Mouse (Mus musculus) thymus, adult 2 months (tissue): ENCODE results near the gene Fam171a2. TPM values are rescaled to one million over a fixed set of nuclear protein-coding genes. Genes with fewer than 3 reads are reported as not detected.

ENCODE experiments used
- DNase-seq: peaks from one replicate; pipeline ENCODE4 v3.0.0; 2021
- H3K27ac ChIP-seq: fragments of 200-500 bp; 2 replicates; pipeline ENCODE4 v1.5.1; 2012; ENCODE audit warnings: low read length, control low read depth; ENCODE audit not compliant: control insufficient read depth, insufficient read depth
- H3K27me3 ChIP-seq: fragments of 200-500 bp; 2 replicates; pipeline ENCODE4 v1.6.1; 2012; ENCODE audit warnings: mild to moderate bottlenecking, low read length, moderate library complexity, mixed read lengths; ENCODE audit not compliant: control insufficient read depth, insufficient read depth
- H3K36me3 ChIP-seq: fragments of 200-500 bp; 2 replicates; pipeline ENCODE4 v1.6.1; 2012; ENCODE audit warnings: mild to moderate bottlenecking, low read length, moderate library complexity; ENCODE audit not compliant: control insufficient read depth, insufficient read depth
- H3K4me1 ChIP-seq: fragments of 200-500 bp; replicated peaks from 2 replicates; pipeline ENCODE4 v1.6.1; 2012; ENCODE audit warnings: low read length; ENCODE audit not compliant: control insufficient read depth, insufficient read depth
- H3K4me3 ChIP-seq: fragments of 200-500 bp; 2 replicates; pipeline ENCODE4 v1.5.1; 2012; ENCODE audit warnings: mild to moderate bottlenecking, low read length, control low read depth, moderate library complexity; ENCODE audit not compliant: control insufficient read depth, insufficient read depth
- CTCF ChIP-seq: fragments of 200-500 bp; IDR thresholded peaks from 2 replicates; pipeline ENCODE4 v1.5.1; 2012; ENCODE audit warnings: mild to moderate bottlenecking, control low read depth, low read length, moderate library complexity, borderline replicate concordance; ENCODE audit not compliant: control insufficient read depth, poor library complexity, insufficient read depth; ENCODE audit errors: extremely low read depth
- POLR2A ChIP-seq: fragments of 200-500 bp; IDR thresholded peaks from 2 replicates; pipeline ENCODE4 v1.6.1; 2012; ENCODE audit warnings: mild to moderate bottlenecking, low read length, control low read depth, moderate library complexity; ENCODE audit not compliant: control insufficient read depth, poor library complexity, insufficient read depth; ENCODE audit errors: extremely low read depth
- WGBS: fragments of 180-500 bp; shearing (Covaris S2); methylation state at CpG from one replicate; pipeline ENCODE4 v1.1.7; 2018; 5-methylcytosine and 5-hydroxymethylcytosine counted together
- polyA plus RNA-seq: library from polyadenylated mRNA; depleted of rRNA; stranded (reverse); fragments of >200 nt; gene quantifications from 2 replicates; pipeline ENCODE4 v1.2.3, GENCODE M21; 2012

Gene Fam171a2
- polyA plus RNA-seq, 1 experiment = 2.6 TPM

DNA sequence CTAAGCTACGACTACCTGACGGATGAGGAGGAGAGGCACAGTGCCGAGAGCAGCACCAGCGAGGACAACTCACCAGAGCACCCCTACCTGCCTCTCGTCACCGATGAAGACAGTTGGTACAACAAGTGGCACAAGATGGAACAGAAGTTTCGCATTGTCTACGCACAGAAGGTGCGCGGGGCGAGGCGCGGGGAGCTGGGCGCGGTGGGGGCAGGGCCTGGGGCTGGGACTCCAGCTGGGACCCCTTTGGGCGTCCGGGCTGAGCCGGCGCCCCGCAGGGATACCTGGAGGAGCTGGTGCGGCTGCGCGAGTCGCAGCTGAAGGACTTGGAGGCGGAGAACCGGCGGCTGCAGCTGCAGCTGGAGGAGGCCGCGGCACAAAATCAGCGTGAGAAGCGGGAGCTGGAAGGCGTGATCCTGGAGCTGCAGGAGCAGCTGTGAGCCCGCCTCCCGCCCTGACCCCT is 47.8 kb downstream of the Fam171a2 start:
- H3K27ac ChIP-seq = no peak overlapping the region
- no peaks in the 10 kb centered on the region for H3K36me3 ChIP-seq
- TF ChIP-seq POLR2A (no peak), CTCF (no peak)
- WGBS = 11% methylated on average over 31 of the region's 34 CpGs
- H3K4me3 ChIP-seq = no peak overlapping the region
- H3K4me1 ChIP-seq = no peaks in the 10 kb centered on the region
- DNase-seq = no peak
- peaks cover 6% of the 10 kb centered on the region; the same call in 1 of the 2 replicates for H3K27me3 ChIP-seq

DNA sequence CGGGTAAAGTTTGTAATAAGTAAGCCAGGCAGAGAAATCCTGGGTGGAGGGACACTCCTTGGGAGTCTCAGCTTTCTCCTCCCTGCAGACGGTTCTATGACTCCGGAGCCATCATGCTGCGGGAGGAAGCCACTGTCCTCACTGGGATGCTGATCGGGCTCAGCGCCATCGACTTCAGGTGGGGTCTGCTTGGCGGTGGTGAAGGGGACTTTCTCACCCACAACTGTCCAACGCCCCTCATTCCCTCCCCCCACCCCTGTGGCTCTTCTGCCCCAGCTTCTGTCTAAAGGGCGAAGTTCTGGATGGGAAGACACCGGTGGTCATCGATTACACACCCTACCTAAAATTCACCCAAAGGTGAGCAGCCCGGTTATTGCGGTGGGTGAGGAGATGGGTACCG is 48.4 kb downstream of the Fam171a2 start:
- H3K27ac ChIP-seq = no peak overlapping the region
- TF ChIP-seq POLR2A (no peak), CTCF (no peak)
- peaks cover 2% of the 10 kb centered on the region for H3K4me1 ChIP-seq
- peaks cover 6% of the 10 kb centered on the region; the same call in 1 of the 2 replicates for H3K27me3 ChIP-seq
- WGBS = 43% methylated on average over 15 of the region's 15 CpGs
- DNase-seq = no peak
- H3K4me3 ChIP-seq = no peak overlapping the region
- no peaks in the 10 kb centered on the region for H3K36me3 ChIP-seq

DNA sequence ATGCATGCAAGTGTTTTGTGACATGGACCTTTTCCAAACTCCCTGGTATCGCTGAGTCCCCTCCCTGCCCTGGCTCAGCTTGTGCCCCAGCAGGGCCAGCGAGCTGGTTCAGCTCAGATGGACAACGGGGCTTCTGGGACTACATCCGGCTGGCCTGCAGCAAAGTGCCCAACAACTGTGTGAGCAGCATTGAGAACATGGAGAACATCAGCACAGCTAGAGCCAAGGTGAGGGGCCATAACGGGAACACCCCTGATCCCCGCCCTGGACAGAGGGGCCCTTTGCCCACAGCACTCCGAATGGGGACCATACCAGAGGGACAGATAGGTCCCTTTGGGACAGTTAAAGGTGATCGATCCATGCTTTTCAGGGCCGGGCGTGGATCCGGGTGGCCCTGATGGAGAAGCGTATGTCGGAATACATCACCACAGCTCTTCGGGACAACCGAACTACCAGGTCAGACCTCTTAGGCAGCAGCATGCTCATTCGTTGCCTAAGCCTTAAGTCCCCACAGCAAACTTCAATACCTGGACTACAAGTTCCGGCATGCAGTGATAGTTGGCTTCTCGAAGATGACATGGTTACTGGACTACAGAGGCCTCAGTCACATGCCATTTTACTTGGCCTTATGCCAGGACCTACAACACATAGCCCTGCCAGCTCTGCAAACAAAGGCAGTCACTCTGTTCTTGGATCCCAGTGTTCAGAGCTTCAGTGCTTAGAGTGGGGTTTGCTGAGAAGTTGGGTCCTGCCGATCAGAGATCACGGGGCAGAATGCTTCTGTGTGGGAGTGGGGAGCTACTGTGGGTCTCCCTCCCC is 49.3 kb downstream of the Fam171a2 start:
- TF ChIP-seq POLR2A = no peak
- no peak for TF ChIP-seq CTCF
- Histone ChIP-seq H3K4me1 (peaks cover 8% of the 10 kb centered on the region), H3K27me3 (peaks cover 6% of the 10 kb centered on the region; the same call in 1 of the 2 replicates), H3K36me3 (no peaks in the 10 kb centered on the region), H3K4me3 (no peak overlapping the region), H3K27ac (no peak overlapping the region)
- DNase-seq = no peak
- 86% methylated on average over 20 of the region's 20 CpGs for WGBS

DNA sequence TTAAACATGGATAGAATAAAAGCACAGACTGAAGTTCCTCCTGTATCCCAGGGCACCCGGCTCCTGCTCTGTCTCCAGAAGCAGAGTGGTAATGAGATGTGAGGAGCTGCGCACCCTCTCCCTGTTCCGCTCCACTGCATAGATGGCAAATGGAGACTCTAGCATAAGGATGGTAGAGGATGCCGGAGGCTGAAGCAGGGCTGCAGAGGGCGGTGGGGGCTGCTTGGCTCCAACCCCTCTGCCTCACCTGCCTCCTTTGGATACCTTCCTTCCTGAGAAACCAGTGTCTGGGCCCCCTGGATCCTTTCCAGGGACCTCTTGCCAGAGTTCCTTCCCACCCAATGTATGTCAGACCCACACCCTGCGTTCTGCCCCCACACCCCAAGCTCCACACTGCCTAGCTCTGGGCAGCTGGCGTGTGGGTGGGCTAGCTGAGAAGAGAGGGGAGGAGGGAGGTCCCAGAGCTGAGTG is 50.8 kb downstream of the Fam171a2 start:
- peaks cover 6% of the 10 kb centered on the region; the same call in 1 of the 2 replicates for H3K27me3 ChIP-seq

DNA sequence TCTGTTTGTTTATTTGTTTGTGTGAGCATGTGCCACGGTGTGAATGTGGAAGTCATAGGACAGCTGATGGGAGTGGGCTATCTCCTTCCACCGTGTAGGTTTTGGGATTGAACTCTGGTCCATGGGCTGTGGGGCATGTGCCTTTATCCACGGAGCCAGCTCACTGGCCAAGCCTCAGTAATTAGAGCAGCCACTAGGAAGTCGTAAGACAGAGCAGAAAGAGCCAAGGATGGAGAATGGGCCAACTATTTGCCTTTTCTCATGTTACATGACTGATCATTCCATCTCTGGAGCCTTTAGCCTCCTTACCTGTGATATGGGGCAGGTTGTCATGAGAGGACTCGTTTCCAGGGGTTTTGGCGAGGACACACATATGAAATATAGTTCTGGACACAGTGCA is 51.2 kb downstream of the Fam171a2 start:
- Histone ChIP-seq H3K4me3 (no peak overlapping the region), H3K36me3 (no peaks in the 10 kb centered on the region), H3K27ac (no peak overlapping the region), H3K27me3 (peaks cover 6% of the 10 kb centered on the region; the same call in 1 of the 2 replicates), H3K4me1 (peaks cover 16% of the 10 kb centered on the region)
- TF ChIP-seq CTCF (no peak), POLR2A (no peak)
- DNase-seq = no peak
- 71% methylated on average over 6 of the region's 6 CpGs for WGBS

More for the DNA sequence above, 50.8 kb downstream of the Fam171a2 start:
- TF ChIP-seq CTCF (no peak), POLR2A (no peak)
- H3K4me3 ChIP-seq = no peak overlapping the region
- H3K27ac ChIP-seq = no peak overlapping the region
- no peak for DNase-seq
- WGBS = 85% methylated on average over 7 of the region's 7 CpGs
- H3K4me1 ChIP-seq = peaks cover 16% of the 10 kb centered on the region
- no peaks in the 10 kb centered on the region for H3K36me3 ChIP-seq

DNA sequence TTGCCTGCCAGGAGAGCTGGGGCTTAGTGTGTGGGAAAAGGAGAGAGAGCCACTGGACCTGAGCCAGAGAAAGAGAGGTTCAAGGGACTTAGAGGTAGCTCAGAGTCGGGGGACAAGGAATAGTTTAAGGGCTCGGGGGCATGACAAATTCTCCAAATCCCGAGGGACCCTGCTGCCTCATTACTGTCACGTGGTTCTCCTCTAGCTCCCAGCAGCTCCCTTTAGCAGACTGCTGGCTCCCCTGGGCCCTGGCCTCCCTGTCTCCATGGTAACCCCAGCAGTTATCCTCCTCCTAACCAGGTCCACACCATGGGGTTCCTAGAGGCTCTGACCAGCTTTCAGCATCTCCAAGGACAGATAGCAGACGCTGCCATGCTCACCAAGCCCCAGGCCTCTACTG is 52.2 kb downstream of the Fam171a2 start:
- TF ChIP-seq POLR2A (no peak), CTCF (no peak)
- no peaks in the 10 kb centered on the region for H3K36me3 ChIP-seq
- DNase-seq = no peak
- WGBS = 41% methylated on average over 5 of the region's 5 CpGs
- peaks cover 8% of the 10 kb centered on the region; the same call in 1 of the 2 replicates for H3K27me3 ChIP-seq
- H3K4me1 ChIP-seq = peaks cover 16% of the 10 kb centered on the region
- H3K4me3 ChIP-seq = no peak overlapping the region
- H3K27ac ChIP-seq = no peak overlapping the region
